Mouse (Mus musculus): Measurements from ENCODE around the gene Lgi4. TPM values are rescaled to one million over a fixed set of nuclear protein-coding genes. Genes with fewer than 3 reads are reported as not detected.
A peak's percentile ranks its signal among the peaks of the same experiment; 100 is the strongest.

Lgi4 gene
- polyA plus RNA-seq, 1 experiment: 0.88 TPM

- no peaks in the 10 kb centered on the region for H3K27me3 ChIP-seq (ENCODE audit: control insufficient read depth, insufficient read depth, low read length, poor library complexity, severe bottlenecking)
- H3K9ac ChIP-seq (ENCODE audit: low read depth, poor library complexity, severe bottlenecking): peak overlapping the region; percentile 31
- H3K4me1 ChIP-seq (ENCODE audit: control insufficient read depth, insufficient read depth, low read length): no peaks in the 10 kb centered on the region
- H3K4me3 ChIP-seq (ENCODE audit: low read depth, low read length): peak overlapping the region; percentile 51
- H3K9me3 ChIP-seq (replicated peaks; ENCODE audit: control insufficient read depth, insufficient read depth, low read length, poor library complexity, severe bottlenecking): no peaks in the 10 kb centered on the region
- TF ChIP-seq CTCF (IDR thresholded peaks at IDR 0.05; ENCODE audit: low read depth, low read length) (peak; percentile 97), POLR2A (IDR thresholded peaks at IDR 0.05; ENCODE audit: insufficient read depth, low read length) (no peak), EP300 (IDR thresholded peaks at IDR 0.05; ENCODE audit: insufficient read depth, low read depth, low read length) (0 out of 2 replicates have a peak, but pooled peaks have one; percentile 30)
- H3K27ac ChIP-seq (ENCODE audit: insufficient read depth, low read length): no peak overlapping the region
- H3K36me3 ChIP-seq (ENCODE audit: control insufficient read depth, insufficient read depth, low read length, poor library complexity, severe bottlenecking): no peaks in the 10 kb centered on the region
These were observed 38.6 kb downstream of the Lgi4 start for GRCm38 (mm10) chr7:31097583-31098248.

GRCm38 (mm10) chr7:31098697-31099611 is 39.8 kb downstream of the Lgi4 start:
- no peaks in the 10 kb centered on the region for H3K9me3 ChIP-seq (replicated peaks; ENCODE audit: control insufficient read depth, insufficient read depth, low read length, poor library complexity, severe bottlenecking)
- TF ChIP-seq EP300 (IDR thresholded peaks at IDR 0.05; ENCODE audit: insufficient read depth, low read depth, low read length) (no peak), POLR2A (IDR thresholded peaks at IDR 0.05; ENCODE audit: insufficient read depth, low read length) (no peak), CTCF (IDR thresholded peaks at IDR 0.05; ENCODE audit: low read depth, low read length) (peak; percentile 39)

GRCm38 (mm10) chr7:31099612-31099982 is 40.5 kb downstream of the Lgi4 start:
- no peak overlapping the region for H3K27ac ChIP-seq (ENCODE audit: insufficient read depth, low read length)
- no peaks in the 10 kb centered on the region for H3K9me3 ChIP-seq (replicated peaks; ENCODE audit: control insufficient read depth, insufficient read depth, low read length, poor library complexity, severe bottlenecking)
- no peaks in the 10 kb centered on the region for H3K4me1 ChIP-seq (ENCODE audit: control insufficient read depth, insufficient read depth, low read length)
- TF ChIP-seq POLR2A (IDR thresholded peaks at IDR 0.05; ENCODE audit: insufficient read depth, low read length): no peak
- TF ChIP-seq CTCF (IDR thresholded peaks at IDR 0.05; ENCODE audit: low read depth, low read length): peak; percentile 13
- TF ChIP-seq EP300 (IDR thresholded peaks at IDR 0.05; ENCODE audit: insufficient read depth, low read depth, low read length): no peak
- no peak overlapping the region for H3K4me3 ChIP-seq (ENCODE audit: low read depth, low read length)
- no peak overlapping the region for H3K9ac ChIP-seq (ENCODE audit: low read depth, poor library complexity, severe bottlenecking)
- H3K27me3 ChIP-seq (ENCODE audit: control insufficient read depth, insufficient read depth, low read length, poor library complexity, severe bottlenecking): no peaks in the 10 kb centered on the region
- no peaks in the 10 kb centered on the region for H3K36me3 ChIP-seq (ENCODE audit: control insufficient read depth, insufficient read depth, low read length, poor library complexity, severe bottlenecking)

More at GRCm38 (mm10) chr7:31098697-31099611, 39.8 kb downstream of the Lgi4 start:
- H3K4me1 ChIP-seq (ENCODE audit: control insufficient read depth, insufficient read depth, low read length): no peaks in the 10 kb centered on the region
- H3K4me3 ChIP-seq (ENCODE audit: low read depth, low read length): no peak overlapping the region
- no peaks in the 10 kb centered on the region for H3K27me3 ChIP-seq (ENCODE audit: control insufficient read depth, insufficient read depth, low read length, poor library complexity, severe bottlenecking)
- no peaks in the 10 kb centered on the region for H3K36me3 ChIP-seq (ENCODE audit: control insufficient read depth, insufficient read depth, low read length, poor library complexity, severe bottlenecking)
- H3K27ac ChIP-seq (ENCODE audit: insufficient read depth, low read length): no peak overlapping the region
- no peak overlapping the region for H3K9ac ChIP-seq (ENCODE audit: low read depth, poor library complexity, severe bottlenecking)

GRCm38 (mm10) chr7:31100786-31101185 is 41.6 kb downstream of the Lgi4 start:
- H3K36me3 ChIP-seq (ENCODE audit: control insufficient read depth, insufficient read depth, low read length, poor library complexity, severe bottlenecking): no peaks in the 10 kb centered on the region
- H3K27ac ChIP-seq (ENCODE audit: insufficient read depth, low read length): no peak overlapping the region
- H3K9me3 ChIP-seq (replicated peaks; ENCODE audit: control insufficient read depth, insufficient read depth, low read length, poor library complexity, severe bottlenecking): no peaks in the 10 kb centered on the region
- TF ChIP-seq EP300 (IDR thresholded peaks at IDR 0.05; ENCODE audit: insufficient read depth, low read depth, low read length) (no peak), POLR2A (IDR thresholded peaks at IDR 0.05; ENCODE audit: insufficient read depth, low read length) (no peak), CTCF (IDR thresholded peaks at IDR 0.05; ENCODE audit: low read depth, low read length) (no peak)
- H3K4me3 ChIP-seq (ENCODE audit: low read depth, low read length): no peak overlapping the region
- H3K27me3 ChIP-seq (ENCODE audit: control insufficient read depth, insufficient read depth, low read length, poor library complexity, severe bottlenecking): no peaks in the 10 kb centered on the region
- no peak overlapping the region for H3K9ac ChIP-seq (ENCODE audit: low read depth, poor library complexity, severe bottlenecking)
- no peaks in the 10 kb centered on the region for H3K4me1 ChIP-seq (ENCODE audit: control insufficient read depth, insufficient read depth, low read length)

- Histone ChIP-seq H3K36me3 (ENCODE audit: control insufficient read depth, insufficient read depth, low read length, poor library complexity, severe bottlenecking) (no peaks in the 10 kb centered on the region), H3K9ac (ENCODE audit: low read depth, poor library complexity, severe bottlenecking) (no peak overlapping the region), H3K4me1 (ENCODE audit: control insufficient read depth, insufficient read depth, low read length) (no peaks in the 10 kb centered on the region), H3K27me3 (ENCODE audit: control insufficient read depth, insufficient read depth, low read length, poor library complexity, severe bottlenecking) (no peaks in the 10 kb centered on the region), H3K27ac (ENCODE audit: insufficient read depth, low read length) (no peak overlapping the region), H3K9me3 (replicated peaks; ENCODE audit: control insufficient read depth, insufficient read depth, low read length, poor library complexity, severe bottlenecking) (no peaks in the 10 kb centered on the region), H3K4me3 (ENCODE audit: low read depth, low read length) (no peak overlapping the region)
- TF ChIP-seq CTCF (IDR thresholded peaks at IDR 0.05; ENCODE audit: low read depth, low read length) (peak; percentile 71), POLR2A (IDR thresholded peaks at IDR 0.05; ENCODE audit: insufficient read depth, low read length) (no peak), EP300 (IDR thresholded peaks at IDR 0.05; ENCODE audit: insufficient read depth, low read depth, low read length) (no peak)
These were observed 46.1 kb downstream of the Lgi4 start for GRCm38 (mm10) chr7:31105061-31105768.
